Mouse (Mus musculus) thymus, adult 18-20 months (tissue): Measurements from ENCODE around the gene Rabgap1l.
A peak's percentile ranks its signal among the peaks of the same experiment; 100 is the strongest.

Source experiments
- DNase-seq, 2 experiments: peaks; one replicate each; pipeline ENCODE4 v3.0.0; 2022; ENCODE audit warnings: mixed read lengths in 2 of 2

The Rabgap1l gene

GRCm38 (mm10) chr1:160275248-160275647 lies 517.8 kb downstream of the Rabgap1l start:
- no peak for DNase-seq

- DNase-seq, result no peak
Observed at GRCm38 (mm10) chr1:160273133-160273743, 519.8 kb downstream of the Rabgap1l start.

- DNase-seq, result no peak
Observed at GRCm38 (mm10) chr1:160271282-160271967, 521.6 kb downstream of the Rabgap1l start.

- DNase-seq, result no peak
Observed at GRCm38 (mm10) chr1:160268322-160268721, 524.7 kb downstream of the Rabgap1l start.

- DNase-seq, result no peak
Observed at GRCm38 (mm10) chr1:160263630-160264346, 529.2 kb downstream of the Rabgap1l start.

- no peak for DNase-seq
Observed at GRCm38 (mm10) chr1:160263053-160263452, 530.0 kb downstream of the Rabgap1l start.

- no peak for DNase-seq
Observed at GRCm38 (mm10) chr1:160262415-160262814, 530.6 kb downstream of the Rabgap1l start.

- no peak for DNase-seq
Observed at GRCm38 (mm10) chr1:160261849-160262248, 531.2 kb downstream of the Rabgap1l start.

GRCm38 (mm10) chr1:160260605-160261004 lies 532.4 kb downstream of the Rabgap1l start:
- no peak for DNase-seq

GRCm38 (mm10) chr1:160259884-160260283 lies 533.1 kb downstream of the Rabgap1l start:
- DNase-seq, result no peak

- no peak for DNase-seq
Observed at GRCm38 (mm10) chr1:160253108-160253507, 539.9 kb downstream of the Rabgap1l start.

- no peak for DNase-seq
Observed at GRCm38 (mm10) chr1:160251388-160252007, 541.5 kb downstream of the Rabgap1l start.

GRCm38 (mm10) chr1:160250782-160251181 lies 542.2 kb downstream of the Rabgap1l start:
- DNase-seq, result no peak

- DNase-seq, result no peak
Observed at GRCm38 (mm10) chr1:160249786-160250185, 543.2 kb downstream of the Rabgap1l start.

GRCm38 (mm10) chr1:160247473-160247872 lies 545.5 kb downstream of the Rabgap1l start:
- peak; percentile 39 to 56 for DNase-seq

- no peak for DNase-seq
Observed at GRCm38 (mm10) chr1:160246844-160247243, 546.2 kb downstream of the Rabgap1l start.

GRCm38 (mm10) chr1:160245954-160246353 lies 547.1 kb downstream of the Rabgap1l start:
- DNase-seq, result no peak

GRCm38 (mm10) chr1:160244689-160245088 lies 548.3 kb downstream of the Rabgap1l start:
- no peak for DNase-seq

GRCm38 (mm10) chr1:160240091-160240490 lies 552.9 kb downstream of the Rabgap1l start:
- no peak for DNase-seq

GRCm38 (mm10) chr1:160238852-160239443 lies 554.1 kb downstream of the Rabgap1l start:
- DNase-seq, result no peak

GRCm38 (mm10) chr1:160237981-160238380 lies 555.0 kb downstream of the Rabgap1l start:
- DNase-seq, result no peak

GRCm38 (mm10) chr1:160233921-160234320 lies 559.1 kb downstream of the Rabgap1l start:
- DNase-seq, result no peak

- no peak for DNase-seq
Observed at GRCm38 (mm10) chr1:160232113-160232512, 560.9 kb downstream of the Rabgap1l start.
